Mouse (Mus musculus) neural tube, embryonic 10.5 days (tissue): ENCODE data around the gene Fancc.

Source experiments
- DNase-seq: peaks from one replicate; pipeline ENCODE4 v3.0.0-alpha.2; 2017; ENCODE audit warnings: low spot score; ENCODE audit errors: extremely low spot score

The Fancc gene

DNA sequence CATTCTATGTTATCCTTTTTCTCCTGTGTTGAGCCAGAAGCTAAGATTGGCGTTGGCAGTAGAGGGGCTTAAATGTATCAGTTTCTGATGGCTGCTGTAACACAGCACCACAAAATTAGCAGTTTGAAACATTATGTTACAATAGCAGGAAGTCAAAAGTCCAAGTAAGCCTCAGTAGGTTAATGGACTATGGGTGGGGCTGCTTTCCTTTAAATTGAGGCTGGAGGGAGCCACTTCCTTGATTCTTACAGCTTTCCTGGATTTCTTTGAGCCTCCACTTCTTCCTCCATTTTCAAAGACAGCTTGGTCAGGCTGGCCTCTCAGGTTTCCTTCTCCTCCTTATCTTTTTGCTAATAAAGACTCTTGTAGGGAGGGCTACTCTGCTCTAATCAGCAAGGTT, 228.3 kb downstream of the Fancc start:
- DNase-seq = no peak

DNA sequence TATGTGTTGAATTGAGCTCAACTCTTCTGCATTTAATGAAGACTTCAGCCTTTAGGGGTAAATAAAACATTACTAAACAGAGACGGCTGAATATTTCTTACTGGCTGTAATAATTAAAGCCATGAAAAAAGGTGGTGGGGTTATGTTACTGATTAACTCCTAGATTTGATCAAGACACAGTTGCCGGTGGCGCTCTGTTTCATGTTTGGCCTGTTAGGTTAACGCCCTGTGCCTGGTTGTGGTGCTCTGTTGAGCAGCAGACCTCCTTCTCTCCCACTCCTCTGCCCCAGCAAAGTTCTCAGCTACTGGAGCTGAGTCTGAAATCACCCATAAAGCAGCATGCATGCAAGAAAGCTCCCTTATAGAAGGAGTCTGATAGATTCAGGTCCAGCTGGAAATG, 228.7 kb downstream of the Fancc start:
- no peak for DNase-seq

DNA sequence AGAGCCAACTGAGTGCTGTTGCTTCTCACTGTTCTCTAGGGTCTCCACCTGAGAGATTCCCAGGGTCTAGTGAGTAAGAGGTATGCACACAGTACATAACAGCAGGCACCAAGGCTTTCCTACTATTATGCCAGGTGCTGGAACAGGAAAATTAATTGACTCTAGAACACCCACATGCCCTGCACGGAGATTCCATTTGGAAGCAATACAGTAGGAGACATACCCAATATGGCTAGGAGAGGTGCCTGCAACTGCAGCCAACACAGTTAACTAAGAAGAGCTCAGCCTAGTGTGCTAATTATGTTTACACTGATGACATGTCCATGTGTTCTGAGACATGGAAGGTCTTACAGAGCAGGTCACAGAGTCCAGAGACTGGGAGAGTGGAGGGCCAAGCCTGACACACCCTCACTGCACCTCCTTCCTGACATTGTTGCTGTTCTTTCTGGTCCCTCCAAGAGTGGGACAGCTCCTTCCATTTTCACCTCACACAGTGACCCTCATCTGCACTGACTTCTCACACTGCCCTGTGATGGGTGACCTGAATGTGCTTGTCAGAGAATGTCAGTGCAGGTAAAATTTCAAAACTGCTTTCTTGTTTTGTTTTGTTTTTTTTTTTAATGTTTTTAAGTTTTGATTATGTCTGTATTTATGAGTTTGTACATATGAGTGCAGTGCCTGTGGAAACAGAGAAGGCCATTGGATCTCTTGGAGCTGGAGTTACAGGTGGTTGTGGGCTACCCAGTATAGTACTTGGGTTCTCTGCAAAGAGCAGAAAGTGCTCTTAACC, 234.7 kb downstream of the Fancc start:
- DNase-seq = no peak

DNA sequence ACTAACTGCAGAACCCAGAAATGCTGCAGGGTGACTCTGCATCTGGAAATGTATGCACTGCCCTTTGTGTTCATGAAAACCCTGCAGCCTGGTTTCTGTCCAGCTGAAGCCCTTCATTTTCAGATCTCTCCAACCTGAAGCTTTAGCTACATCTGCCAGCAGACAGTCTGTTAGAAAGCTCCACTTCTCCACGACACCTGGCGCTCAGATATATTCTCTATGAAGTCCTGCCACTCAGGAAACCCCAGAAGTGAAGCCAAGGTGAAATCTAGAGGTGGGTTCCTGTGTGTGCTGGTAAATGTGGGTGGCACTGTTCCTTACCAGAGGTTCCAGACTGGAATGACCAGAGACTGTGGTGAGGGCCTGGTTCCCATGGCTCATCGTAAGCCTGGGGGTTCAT, 235.4 kb downstream of the Fancc start:
- DNase-seq = no peak

DNA sequence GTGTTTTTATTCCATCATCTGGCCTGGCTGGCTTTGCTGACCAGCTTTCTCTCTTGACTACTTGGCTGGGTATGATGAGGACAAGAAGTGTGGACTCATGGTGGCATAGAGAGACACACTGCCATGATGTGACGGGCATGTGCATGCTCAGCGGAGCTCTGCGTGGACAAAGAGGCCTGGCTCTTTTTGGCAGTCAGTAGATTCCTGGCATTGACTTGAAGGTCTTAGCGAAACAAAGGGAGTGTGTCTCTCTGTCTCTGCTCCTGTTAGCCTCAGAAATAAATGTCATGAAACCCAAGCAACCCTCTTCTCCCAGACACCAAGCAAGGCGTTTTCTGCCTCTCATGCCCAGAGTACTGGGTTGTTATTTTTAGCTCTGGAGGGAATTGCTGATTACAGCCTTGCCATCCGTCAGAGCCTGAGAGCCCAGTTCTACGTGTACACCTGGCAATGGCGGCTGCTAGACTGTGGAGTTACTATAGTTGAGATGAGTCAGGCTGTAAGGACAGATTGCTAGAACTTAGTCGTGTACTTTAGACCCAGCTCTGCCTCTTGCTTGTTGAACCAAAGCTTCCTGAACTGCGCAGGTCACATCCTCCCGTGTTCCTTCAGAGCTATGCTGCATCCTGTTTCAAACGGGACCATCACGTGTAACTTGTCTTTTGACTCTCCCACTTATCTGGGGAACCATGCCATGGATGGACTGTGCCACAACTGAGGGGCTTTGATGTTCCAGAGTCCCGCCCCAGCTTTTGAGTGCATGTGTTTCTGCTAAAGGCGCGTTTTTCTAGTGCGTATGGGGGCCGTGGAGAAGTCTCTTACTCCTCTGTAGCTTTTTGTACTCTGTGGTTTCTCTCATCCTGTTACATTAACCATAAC, 236.1 kb downstream of the Fancc start:
- no peak for DNase-seq

DNA sequence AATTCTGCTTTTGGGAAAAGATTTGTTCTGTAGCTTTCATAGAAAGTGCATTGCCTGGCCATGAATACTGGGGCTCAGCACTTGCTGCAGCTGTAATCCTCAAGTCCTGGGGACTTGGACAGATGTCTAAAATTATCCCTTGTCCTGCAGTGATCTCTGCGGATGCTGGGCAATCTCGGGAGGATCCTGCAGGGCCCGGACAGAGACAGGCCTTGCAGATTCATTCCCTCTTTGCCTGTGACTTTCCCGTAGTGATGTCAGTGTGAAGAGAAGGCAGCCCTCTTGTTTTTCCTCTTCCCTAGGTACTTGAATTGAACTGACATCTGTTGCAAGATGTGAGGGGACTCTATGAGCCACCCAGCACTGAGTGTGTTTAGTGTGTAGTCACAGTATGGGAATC, 236.9 kb downstream of the Fancc start:
- DNase-seq = no peak

DNA sequence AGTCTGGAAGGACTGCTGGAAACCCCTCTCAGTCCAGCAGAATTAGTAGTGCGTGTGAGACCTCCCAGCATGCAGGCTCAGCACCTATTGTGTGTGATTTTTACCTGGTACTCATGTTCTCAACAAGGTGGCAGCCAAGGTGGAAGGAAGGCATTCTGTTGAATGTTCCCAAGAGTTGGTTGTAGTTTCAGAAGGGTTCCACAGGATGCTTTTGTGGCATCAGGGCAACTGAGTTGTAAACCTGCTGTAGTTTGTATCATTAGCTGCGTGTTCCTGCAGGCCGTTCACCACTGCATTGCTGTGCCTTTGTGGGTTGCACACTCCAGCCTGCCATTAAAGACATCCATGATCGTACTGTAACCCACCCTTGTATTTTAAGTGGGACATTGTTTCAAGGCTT, 238.4 kb downstream of the Fancc start:
- no peak for DNase-seq

DNA sequence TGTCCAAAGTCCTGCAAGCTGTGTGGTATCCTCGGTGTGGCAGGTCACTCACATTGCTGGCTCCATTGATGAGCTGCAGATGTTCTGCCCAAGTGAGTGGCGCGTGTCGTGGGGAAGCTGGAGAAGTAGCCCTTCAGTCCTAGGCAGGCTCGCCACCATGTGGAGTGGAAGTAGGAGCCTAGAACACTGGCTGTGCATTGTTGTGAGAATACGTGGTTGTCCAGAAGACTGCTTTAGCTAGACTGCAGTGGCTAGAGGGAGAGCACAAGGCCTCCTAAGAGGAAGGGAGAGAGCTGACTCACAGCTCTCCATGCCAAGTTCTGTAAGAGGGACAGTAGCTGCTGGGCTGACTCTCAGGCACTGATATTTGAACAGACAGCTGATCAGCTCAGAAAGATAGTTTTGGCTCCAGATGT, 238.9 kb downstream of the Fancc start:
- no peak for DNase-seq

DNA sequence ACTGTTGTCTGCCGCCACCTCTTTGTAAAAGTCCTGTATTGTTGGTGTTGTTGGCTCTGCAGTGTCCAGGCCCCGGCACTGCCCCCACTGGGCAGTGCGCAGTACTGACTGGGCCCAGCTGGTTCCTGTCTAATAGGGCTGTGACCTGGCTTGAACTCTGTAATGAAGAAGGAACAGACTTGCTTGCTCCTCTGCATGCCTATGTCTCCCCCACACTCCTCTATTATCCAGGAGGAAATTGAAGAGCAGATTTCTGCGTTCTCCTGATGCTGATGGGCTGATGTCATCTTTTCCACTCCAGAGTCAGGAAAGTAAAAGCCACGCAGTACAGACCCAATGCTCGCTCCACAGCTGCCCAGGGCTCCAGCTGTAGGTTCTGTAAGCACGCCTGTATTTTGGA, 240.3 kb downstream of the Fancc start:
- DNase-seq = no peak

DNA sequence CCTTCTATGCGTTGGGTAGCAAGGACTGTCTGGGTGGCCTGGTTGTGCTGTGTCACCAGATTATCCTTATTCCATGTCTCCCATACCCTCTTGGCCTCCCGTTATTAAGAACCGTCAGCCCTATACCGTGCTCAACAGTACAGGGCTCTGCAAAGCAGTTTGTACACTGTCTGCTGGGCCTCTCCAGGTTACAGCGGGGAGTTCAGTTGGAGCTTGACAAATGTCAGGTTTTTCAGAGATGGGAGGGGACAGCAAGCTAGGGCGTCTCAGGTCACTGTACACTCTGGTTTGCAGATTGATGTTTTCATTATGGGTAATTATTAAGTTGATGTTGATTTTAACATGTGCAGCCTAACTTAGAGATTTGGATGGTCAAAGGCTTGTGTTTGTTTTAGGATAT, 240.9 kb downstream of the Fancc start:
- no peak for DNase-seq

DNA sequence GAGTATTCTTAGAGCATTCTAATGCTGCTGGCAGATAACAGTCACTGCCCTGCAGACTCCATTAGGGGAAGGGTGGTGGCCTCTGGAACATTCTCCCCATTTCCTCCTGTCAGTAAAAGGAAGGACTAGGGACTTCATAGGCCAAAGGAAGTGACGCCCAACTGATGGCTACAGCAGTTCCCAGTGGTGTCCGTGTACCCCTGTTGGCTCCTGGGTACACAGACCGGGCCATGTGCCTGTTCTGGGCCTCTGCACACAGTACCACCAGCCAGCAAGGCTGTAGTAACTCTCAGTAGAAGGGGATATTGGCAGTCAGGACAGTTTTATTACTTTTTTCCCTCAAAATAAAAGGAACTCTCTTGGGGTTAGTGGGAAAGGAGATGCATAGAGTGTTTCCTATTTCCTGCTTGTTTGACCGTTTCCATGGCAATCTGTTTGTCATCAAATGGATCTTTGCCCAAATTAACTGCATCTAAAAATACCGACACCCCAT, 241.5 kb downstream of the Fancc start:
- no peak for DNase-seq

DNA sequence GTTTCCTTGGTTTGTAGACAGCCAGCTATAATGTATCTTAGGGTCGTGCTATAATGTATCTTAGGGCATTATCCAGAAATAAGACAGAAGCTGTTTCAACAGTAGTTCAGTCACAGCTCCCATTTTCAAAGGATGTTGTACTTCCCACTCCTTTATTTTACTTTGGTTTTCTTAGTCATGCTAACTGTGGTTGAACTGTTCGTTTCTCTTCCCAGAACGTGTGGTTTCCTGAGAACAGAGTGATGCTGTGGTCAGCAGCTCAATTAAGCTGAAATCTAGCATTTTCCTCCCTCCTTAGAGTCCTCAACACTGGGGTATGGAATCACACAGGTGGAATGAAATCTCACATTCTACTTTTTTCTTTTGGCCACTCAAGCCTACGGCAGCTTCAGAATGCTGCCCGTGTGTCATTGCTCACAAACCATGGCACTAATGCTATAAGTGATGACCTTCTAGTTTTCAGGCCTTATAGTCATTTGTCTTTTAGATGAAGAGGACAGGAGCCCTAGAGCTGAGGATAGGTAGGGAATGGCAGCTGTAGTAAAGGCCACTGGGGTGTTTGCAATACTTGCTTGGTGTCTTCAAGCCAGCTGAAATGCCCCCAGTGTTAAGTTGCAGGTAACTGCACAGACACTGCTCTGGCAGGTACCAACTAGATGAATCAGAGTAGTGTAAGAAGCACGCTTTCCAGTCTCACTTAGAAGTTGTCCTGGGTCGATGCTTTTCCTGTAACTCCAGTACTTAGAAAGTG, 243.0 kb downstream of the Fancc start:
- no peak for DNase-seq

DNA sequence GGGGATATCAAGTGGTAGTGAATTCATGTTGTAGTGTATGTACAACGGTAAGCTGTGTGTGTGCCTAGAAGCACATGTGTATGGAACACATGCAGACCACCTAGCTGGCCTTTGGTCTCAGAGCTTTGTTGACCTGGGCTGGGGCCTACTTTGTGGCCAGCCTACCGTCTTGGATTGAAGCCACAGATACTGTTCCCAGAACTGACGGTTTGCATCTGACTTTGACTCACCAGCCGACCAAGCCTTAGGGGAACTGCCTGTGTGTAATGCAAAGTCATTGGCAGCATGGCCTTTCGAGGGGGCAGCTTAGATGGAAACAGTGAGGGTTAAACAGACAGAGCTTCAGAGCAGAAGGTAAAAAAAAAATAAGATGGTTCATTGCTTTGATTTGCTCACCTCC, 243.9 kb downstream of the Fancc start:
- no peak for DNase-seq

DNA sequence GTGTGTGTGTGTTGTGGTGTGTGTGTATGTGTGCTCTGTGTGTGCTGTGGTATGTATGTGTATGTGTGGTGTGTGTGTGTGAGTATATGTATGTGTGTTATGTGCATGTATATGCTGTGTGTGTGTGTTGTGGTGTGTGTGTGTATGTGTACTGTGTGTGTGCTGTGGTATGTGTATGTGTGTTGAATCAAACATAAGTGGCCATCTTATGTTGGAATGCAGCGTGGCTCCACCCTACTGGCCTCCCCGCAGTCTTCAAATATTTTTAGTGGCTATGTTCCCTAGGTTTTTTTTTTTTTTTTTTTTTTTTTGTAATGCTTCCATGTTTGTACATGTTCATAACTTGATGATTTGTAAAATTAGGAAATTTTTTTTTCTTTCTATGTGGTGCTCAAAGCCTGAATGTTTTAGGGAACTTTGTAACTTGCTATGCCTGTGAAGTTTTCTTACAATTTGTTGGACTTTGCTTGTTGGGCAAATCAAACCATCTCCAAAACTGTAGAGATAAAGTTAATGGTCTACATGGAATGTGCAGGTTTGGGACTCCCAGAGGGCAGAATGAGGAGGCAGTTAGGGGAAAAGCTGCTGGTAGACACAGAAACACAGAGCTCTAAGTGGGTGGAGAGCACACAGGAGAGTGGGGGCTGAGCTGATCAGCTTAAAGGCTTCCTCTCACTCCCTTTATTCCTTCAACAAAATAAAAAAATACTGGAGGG, 244.6 kb downstream of the Fancc start:
- no peak for DNase-seq

DNA sequence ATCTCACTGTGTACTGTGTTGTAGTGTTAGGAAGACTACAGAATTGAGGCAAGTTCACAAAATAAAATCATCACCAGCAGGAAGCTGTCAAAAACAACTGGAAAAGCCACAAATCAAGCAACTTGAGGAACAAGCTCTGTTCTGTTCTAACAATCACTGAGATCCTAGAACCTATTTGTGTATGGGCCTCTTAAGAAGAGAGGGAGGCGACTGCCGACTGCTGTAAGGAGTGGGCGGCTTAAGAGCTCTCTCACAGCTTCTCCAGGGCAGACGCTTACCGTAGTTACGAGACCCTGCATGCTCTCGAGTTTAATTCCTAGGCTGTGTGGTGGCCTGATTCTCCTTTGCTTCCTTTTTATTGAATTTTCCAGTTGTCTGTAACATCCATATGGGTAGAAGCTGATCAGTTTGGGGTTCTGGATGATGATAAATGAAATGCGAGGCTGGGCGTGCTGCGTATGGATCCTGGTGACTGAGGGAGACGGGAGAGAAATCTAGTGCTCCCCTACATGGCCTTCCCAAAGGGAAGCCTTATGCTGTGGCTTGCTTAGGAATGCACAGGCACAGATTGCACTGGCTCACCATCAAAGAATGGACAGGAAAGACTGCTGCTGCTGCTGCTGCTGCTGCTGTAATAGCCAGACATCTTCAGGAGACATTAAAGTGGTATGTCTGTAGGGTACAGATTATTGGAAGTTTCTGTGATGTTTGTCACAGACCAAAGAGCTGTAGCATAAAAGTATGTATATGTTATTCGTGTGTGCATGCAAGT, 245.8 kb downstream of the Fancc start:
- DNase-seq = no peak

DNA sequence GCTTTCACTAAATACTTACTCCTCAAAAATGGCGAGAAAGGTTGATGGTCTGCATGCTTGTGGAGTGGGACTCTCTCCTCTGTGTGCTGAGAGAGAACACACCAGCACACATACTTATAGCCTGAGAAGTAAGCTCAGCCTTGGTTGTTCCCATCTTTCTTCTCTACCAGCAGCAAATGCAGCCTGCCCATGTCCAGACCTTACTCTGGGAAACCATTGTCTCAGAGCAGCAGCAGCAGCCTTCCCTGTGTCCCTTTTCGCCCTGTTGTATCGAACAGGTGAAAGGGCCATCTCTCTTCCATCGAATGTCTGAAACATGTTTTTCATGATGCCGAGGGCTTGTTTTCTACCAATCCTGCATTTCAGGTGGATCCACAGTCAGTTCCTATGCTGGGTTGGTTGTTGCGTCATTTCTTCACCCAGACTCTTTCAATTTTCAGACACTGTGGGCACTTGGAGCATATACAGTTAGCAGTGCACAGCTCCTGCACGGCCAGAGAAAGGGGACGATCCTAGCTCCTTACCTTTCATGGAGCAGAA, 246.6 kb downstream of the Fancc start:
- no peak for DNase-seq

DNA sequence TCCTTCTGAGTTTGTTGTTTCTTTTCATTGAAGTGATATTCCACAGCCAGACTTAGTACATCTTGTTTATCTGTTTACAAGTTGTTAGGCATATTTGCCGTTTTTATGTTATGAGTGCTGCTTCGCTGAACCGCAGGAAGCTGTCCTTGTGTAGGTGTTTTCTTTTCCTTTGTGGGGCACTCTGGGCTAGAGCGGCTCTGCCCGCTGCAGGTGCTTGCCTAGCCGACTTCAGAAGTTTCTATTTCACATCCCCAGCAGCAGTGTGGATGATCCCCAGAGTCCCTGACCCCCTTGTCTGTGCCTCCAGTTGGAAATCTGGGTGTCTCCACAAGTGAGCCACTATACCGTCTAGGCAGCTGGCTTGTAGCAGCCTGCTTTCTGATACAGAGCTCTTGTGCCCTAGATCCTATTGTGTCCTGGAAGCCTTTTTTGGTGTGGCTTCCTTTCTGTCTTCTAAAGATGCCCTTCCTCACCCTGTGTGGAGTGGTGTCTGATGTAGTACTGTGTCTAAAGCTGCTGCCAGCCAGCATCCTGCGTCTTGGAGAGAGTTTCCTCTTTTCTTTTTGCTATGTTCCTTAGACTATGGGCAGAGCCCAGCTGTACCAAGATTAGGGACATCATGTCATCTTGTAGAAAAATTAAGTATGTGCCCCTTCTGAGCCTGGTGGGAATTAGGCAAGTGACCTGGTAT, 247.2 kb downstream of the Fancc start:
- no peak for DNase-seq

DNA sequence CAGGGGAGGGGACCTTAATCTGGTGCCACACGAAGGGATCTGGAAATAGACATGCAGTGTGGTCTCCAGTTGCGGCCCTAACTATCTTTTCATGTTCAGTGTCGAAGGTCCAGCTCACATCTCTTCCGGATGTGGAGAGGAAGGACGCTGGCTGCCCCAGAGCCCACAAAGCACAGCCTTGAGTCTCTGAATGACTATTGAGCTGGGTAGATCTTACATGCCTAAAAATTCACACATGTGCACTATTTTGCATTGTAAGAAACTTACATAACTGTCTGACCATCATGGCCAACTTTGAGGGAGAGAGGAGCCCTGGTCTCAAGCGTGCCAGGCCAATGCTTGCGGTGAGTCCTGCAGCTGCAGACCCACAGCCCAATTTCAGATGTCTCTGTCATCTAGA, 247.9 kb downstream of the Fancc start:
- no peak for DNase-seq

DNA sequence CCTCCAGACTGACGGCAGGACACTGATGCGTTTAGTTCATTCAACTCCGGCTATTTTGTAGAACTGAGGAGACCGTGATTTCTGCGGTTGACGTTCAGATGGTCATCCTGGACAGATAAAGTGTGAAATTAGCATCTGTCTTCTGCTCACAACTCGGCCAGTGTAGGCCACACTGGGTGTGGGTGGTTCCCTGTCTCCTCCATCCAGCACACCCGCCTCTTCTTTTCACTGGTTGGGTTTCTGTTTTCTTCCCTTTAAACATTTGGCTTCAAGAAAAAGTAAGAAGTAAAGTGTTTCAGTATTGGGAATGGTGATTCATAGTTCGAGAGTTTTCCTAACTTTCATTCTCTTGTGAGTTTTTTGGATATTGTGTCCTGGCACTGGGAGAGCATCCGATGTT, 248.8 kb downstream of the Fancc start:
- no peak for DNase-seq

DNA sequence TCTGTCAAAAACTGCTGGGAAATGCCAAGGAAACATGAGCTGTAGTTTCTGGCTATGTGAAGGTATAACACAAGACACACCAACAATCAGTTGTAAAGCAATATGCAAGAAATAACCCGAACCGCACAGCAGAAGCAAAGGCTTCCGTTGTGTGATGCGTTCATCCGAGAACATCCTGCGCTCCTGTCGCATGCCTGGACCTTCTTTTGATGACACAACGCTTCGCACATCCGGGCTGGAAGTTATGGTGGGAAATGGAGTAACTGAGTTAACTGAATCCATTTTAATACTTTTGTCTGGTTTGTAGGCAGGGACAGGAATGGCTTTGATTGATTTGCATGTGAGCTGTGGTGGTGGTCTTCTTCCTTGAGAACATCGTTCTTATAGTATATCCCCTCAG, 249.4 kb downstream of the Fancc start:
- DNase-seq = no peak
